Mouse (Mus musculus) ES-CJ7 (cell line): ENCODE data around the gene Stk38l.
"Not testable (repeated sequence)": the region's sequence is repeated elsewhere in the genome, so short reads cannot be mapped to it uniquely, and the experiment has no call there.

Experiments used
- DNase-seq: peaks from one replicate; pipeline ENCODE4 v3.0.0; 2011; ENCODE audit warnings: low read depth, low spot score

The Stk38l gene

GRCm38 (mm10) chr6:146770005-146770745 lies 45.4 kb downstream of the Stk38l start:
- no peak for DNase-seq

- no peak for DNase-seq
Measured at GRCm38 (mm10) chr6:146770808-146771207, 46.0 kb downstream of the Stk38l start.

DNA sequence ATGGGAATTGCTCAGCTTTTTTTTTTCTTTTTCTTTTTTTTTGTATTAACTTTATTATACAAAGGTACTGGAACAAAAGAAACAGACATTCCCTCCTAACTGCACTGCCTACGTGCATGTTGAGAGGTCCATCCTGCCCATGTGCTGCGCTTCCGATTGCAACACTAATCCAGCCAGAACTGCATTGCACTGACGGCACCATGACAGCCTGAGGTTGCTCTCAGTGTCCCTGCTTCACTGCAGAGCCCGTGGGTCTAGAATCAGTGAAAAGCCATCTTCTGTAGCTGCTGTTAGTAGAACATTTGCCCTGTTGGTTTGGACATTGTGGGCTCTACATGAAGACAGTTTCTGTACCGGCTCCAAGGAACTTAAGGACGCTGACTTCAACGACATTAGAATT lies 51.1 kb downstream of the Stk38l start:
- DNase-seq = not testable (repeated sequence)

GRCm38 (mm10) chr6:146776610-146777389 lies 52.0 kb downstream of the Stk38l start:
- no peak for DNase-seq

DNA sequence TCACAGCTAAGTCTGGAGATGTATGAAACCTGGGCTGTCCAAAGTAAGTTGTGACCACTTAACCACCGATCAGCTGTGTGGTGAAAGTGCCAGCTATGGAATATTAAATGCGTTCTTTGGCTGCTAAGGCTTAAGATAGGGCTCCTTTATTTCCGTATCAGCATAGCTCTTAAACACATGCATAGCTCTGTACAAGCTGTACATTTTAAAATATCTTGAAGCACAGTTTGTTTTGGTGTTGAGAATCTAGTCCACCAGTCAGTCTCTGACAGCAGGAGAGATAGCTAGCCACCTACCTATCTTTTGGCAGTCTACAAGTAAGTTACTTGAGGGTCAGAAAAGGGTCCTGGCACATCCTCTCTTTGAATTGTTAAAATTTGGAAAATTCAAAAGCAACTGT lies 53.3 kb downstream of the Stk38l start:
- no peak for DNase-seq

- DNase-seq = no peak
Measured at GRCm38 (mm10) chr6:146781566-146781965, 56.8 kb downstream of the Stk38l start.

GRCm38 (mm10) chr6:146793527-146793926 lies 68.7 kb downstream of the Stk38l start:
- no peak for DNase-seq

DNA sequence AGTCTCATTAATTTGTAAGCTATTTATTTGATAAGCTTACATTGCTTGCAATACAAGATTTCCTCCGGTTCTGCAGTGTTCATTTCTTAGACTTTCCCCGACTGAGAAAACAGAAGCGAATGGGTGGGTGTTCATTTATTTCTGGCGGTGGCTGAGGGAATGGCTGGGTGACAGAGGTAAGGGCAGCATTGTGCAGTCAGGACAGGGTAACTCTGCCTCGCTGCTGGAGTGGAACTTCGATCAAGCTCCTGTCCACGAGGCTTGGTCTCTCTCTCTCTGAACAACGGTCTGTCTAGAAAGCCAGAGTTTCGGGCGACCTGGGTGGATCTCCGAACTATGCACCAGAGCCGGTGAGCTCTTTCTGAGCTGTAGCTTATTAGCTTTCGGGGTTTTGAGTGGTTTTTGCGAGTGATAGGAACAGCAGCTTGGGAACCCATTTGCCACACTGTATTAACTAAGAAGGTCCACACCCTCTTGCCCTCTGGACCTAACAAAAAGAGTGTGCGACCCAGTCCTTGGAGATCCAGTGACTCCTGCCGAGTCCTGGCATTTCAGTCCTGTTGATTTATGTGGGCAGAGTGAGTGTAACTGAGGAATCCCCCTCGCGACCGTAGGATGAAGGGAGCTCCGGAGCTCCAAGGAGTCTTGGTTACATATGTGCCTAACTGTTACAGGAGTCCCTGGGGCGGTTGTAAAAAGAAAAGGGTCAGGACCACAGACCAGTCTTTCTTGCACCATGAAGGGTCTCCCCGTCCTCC lies 70.5 kb downstream of the Stk38l start:
- no peak for DNase-seq

DNA sequence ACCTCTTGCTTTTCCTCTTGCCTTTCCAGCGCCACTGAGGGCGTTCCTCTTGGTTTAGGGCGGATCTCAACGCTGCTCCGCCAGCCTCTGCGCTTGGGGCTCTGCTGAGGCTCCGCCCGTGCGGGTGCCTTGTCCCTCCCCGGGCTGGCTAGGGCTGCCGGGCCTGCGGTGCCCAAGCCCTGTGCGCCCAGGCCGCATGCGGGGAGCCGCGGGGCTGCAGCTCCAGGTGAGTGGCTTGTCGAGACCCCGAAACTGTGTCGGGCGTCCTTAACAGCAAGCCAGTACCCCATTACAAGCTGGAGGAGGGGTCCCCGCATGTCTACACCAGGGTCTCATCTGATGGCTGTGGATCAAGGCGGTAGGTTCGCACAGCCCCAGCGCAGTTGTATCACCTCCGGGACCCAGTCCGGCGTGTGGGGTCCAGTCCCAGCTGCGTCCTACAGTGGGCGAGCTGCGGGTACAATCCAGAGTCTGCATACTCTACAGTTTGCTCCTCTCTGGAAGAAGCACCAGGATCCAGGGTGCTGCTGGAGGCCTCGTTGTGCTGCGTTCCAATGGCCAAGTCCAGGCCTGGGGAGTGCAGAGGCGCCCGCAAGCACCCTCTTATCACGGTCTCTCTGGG lies 71.2 kb downstream of the Stk38l start, which contains the start of gene Arntl2:
Arntl2 (plus strand) TSS at position 132 of the 622 bp plus-strand sequence.
- peak; percentile 58 for DNase-seq

- DNase-seq = no peak
Measured at GRCm38 (mm10) chr6:146797446-146797845, 72.7 kb downstream of the Stk38l start.

DNA sequence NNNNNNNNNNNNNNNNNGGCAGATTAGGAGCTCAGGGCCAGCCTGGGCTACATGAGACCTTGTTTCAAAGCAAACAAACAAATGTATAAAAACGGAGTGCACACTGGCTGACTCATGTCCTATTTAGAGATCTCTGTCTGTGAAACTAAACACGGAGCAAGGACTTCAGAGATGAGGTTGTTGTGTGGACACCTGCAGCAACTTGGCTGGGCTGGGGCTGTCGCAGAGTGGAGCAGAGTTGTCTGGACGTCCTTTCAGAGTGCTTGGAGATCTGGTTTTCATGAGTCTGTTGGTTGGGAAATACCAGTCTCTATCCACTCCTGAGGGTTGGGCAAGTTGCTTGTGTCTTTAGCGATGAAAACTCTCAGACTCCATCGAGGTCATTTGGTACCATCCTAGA lies 85.2 kb downstream of the Stk38l start:
- no peak for DNase-seq

- no peak for DNase-seq
Measured at GRCm38 (mm10) chr6:146813007-146813406, 88.2 kb downstream of the Stk38l start.

GRCm38 (mm10) chr6:146820177-146820965 lies 95.6 kb downstream of the Stk38l start:
- DNase-seq = peak; percentile 35

- no peak for DNase-seq
Measured at GRCm38 (mm10) chr6:146821958-146822357, 97.2 kb downstream of the Stk38l start.

DNA sequence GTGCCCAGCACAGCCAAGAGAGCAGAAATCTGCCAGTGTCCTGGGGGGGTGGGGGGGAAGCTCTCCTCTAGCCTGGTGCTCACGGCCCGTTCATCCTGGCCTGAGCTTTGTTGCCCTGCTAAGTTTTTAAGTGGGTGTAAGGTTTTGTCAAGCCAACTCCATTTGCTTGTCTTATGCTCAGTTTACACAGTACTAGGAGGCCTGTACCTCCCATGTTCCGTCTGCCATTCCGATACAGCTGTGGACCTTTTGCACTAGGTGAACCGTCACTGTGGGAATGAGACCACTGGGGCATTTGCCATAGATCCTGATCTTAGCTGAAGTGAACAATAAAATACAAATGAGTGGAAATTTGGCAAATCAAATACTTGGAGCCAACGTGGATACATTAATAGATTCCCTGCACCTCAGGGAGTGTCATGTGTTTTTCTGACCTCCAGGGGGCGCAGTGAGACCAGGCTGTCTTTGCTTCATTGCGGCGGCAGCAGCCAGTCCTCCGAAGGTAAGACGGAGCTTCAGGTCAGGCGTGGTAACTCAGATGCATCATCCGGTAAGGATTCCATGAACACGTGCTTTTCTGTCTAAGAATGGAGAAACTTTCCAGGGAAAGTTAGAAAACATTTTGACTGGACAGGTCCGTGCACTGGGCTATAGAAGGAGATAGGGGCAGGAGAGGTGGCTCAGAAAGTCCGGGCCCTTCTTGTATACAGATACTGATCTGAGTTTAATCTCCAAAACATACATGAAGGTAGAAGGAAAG lies 100.1 kb downstream of the Stk38l start:
- peak; percentile 68 for DNase-seq

DNA sequence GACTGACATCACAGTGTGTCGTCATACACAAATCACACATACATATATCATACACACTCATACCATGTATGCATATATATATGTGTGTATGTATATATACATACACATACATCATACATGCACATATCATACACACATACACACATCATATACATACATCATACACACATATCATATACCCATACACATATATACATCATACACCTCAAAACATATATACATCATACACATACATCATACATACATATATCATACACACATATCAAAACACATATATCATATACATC lies 100.6 kb downstream of the Stk38l start:
- DNase-seq = no peak
